Mouse (Mus musculus) testis, adult 2 months (tissue): ENCODE measurements around the gene Mrps25.

Source experiments
- CTCF ChIP-seq: fragments of 200-500 bp; IDR thresholded peaks from 2 replicates; pipeline ENCODE4 v1.5.1; 2012; ENCODE audit warnings: low read depth, mild to moderate bottlenecking, inconsistent platforms, low read length, moderate library complexity; ENCODE audit not compliant: control insufficient read depth, insufficient read depth, insufficient replicate concordance
- POLR2A ChIP-seq: fragments of 200-500 bp; IDR thresholded peaks from 2 replicates; pipeline ENCODE4 v1.6.1; 2012; ENCODE audit warnings: low read depth, mild to moderate bottlenecking, inconsistent platforms, low read length, moderate library complexity; ENCODE audit not compliant: control insufficient read depth

GRCm38 (mm10) chr6:92231356-92231755 is 47.5 kb upstream of the Mrps25 start:
- no peak for TF ChIP-seq CTCF
- no peak for TF ChIP-seq POLR2A
